ENCODE assay signal across 8 mouse cellular contexts in genomic region chr1:135313284-135314031, GRCm38 (mm10). TPM values are rescaled to one million over a fixed set of nuclear protein-coding genes. Genes with fewer than 3 reads are reported as not detected.
A peak's percentile ranks its signal among the peaks of the same experiment; 100 is the strongest.
DNase-seq lines count a peak whose midpoint lies in the region; ATAC-seq and TF ChIP-seq lines count a peak whose summit lies in the region.

Gene Timm17a, minus strand, starts transcription at chr1:135313778.

- peak; percentile 95 for DNase-seq in MN1 (ENCODE audit: low spot score)
- peak; percentile 91 for DNase-seq in cerebellum, adult 9-10 months
- DNase-seq in hindbrain, embryonic 10.5 days (ENCODE audit: low spot score), result peak; percentile 96
- DNase-seq in layer of hippocampus, adult 9-11 months, result peak; percentile 94
- DNase-seq in lung, postnatal 0 days (ENCODE audit: low spot score), result peak; percentile 98
- peak; percentile 88 for DNase-seq in ovary, postnatal 14 days (ENCODE audit: low spot score)
- peak; percentile 91 for DNase-seq in thymus, postnatal 14 days

- under 1% methylated on average over 51 of the region's 51 CpGs for WGBS in hindbrain, embryonic 10.5 days
- 1% methylated on average over 51 of the region's 51 CpGs for WGBS in lung, postnatal 0 days

- no peak for TF ChIP-seq CTCF in lung, postnatal 0 days (IDR thresholded peaks at IDR 0.05)

- peak within 1 kb of the TSS; percentile 70 for H3K9ac ChIP-seq in lung, postnatal 0 days (replicated peaks; ENCODE audit: low read depth)

- ATAC-seq in frontal cortex, adult (ENCODE audit: low TSS enrichment), result peak; percentile 100
- ATAC-seq in lung, postnatal 0 days, result peak; percentile 100

- H3K27ac ChIP-seq in hindbrain, embryonic 10.5 days, result peak within 1 kb of the TSS; percentile 94
- H3K27ac ChIP-seq in lung, postnatal 0 days (ENCODE audit: low read length), result peak within 1 kb of the TSS; percentile 58

- H3K4me3 ChIP-seq in hindbrain, embryonic 10.5 days, result peak within 1 kb of the TSS; percentile 97
- peak within 1 kb of the TSS; percentile 67 for H3K4me3 ChIP-seq in lung, postnatal 0 days (ENCODE audit: low read depth, low read length)

- H3K36me3 ChIP-seq in hindbrain, embryonic 10.5 days, result peaks cover 26% of the 10 kb centered on the region
- peaks cover 4% of the 10 kb centered on the region; the same call in 1 of the 2 replicates for H3K36me3 ChIP-seq in lung, postnatal 0 days (ENCODE audit: insufficient read depth, low read length)

- no peaks in the 10 kb centered on the region for H3K9me3 ChIP-seq in hindbrain, embryonic 10.5 days
- H3K9me3 ChIP-seq in lung, postnatal 0 days (ENCODE audit: low read length), result no peaks in the 10 kb centered on the region

- no peaks in the 10 kb centered on the region; the same call in 1 of the 2 replicates for H3K27me3 ChIP-seq in hindbrain, embryonic 10.5 days (ENCODE audit: insufficient read depth, poor library complexity, severe bottlenecking)
- no peaks in the 10 kb centered on the region for H3K27me3 ChIP-seq in lung, postnatal 0 days (replicated peaks; ENCODE audit: insufficient read depth, low read length)

- no peak for TF ChIP-seq EP300 in lung, postnatal 0 days (IDR thresholded peaks at IDR 0.05)

- peak within 1 kb of the TSS; percentile 75 for H3K4me2 ChIP-seq in lung, postnatal 0 days (replicated peaks; ENCODE audit: low read depth, low read length)

- H3K4me1 ChIP-seq in hindbrain, embryonic 10.5 days (replicated peaks), result peaks cover 20% of the 10 kb centered on the region
- peaks cover 7% of the 10 kb centered on the region for H3K4me1 ChIP-seq in lung, postnatal 0 days (ENCODE audit: insufficient read depth, low read depth, low read length)

RNA-seq across cellular contexts. Expression of gene Timm17a, which starts in this region (rescaled TPM):
- 193 and 199 TPM in 2 replicates for polyA plus RNA-seq in hindbrain, embryonic 10.5 days (2016; fragmentation: Nextera tagmentation; extraction: Ambion mirVana)
- 164 and 186 TPM in 2 replicates for polyA plus RNA-seq in lung, postnatal 0 days (2015; fragmentation: Nextera tagmentation; extraction: Ambion mirVana)

Comparison
In these comparisons a context has a peak if more than half of its experiments do, and no peak if none do; other contexts are left out.
1. Peak in every context shown above with its lines: DNase-seq, ATAC-seq, H3K4me3 ChIP-seq and H3K27ac ChIP-seq.